In genomic region chr12:86383803-86384202, GRCm38 (mm10) we compare ENCODE assay signal across 21 mouse cellular contexts. TPM values are rescaled to one million over a fixed set of nuclear protein-coding genes. Genes with fewer than 3 reads are reported as not detected.
DNase-seq lines count a peak whose midpoint lies in the region; ATAC-seq and TF ChIP-seq lines count a peak whose summit lies in the region.
"Had no signal": no experiment of that assay in that cellular context is flagged by ENCODE, and none has a peak within 500 bp of the region (broad histone marks: within the 10 kb centered on the region; RNA-seq: fewer than 3 reads in every experiment).

No protein-coding gene starts in this region.

- H3K4me1 ChIP-seq in stomach, embryonic 14.5 days (ENCODE audit: control insufficient read depth, insufficient read depth, low read length): no peaks in the 10 kb centered on the region
- H3K4me1 ChIP-seq in stomach, postnatal 0 days (replicated peaks; ENCODE audit: control insufficient read depth, insufficient read depth): no peaks in the 10 kb centered on the region
- H3K4me1 ChIP-seq in hindbrain, embryonic 13.5 days (replicated peaks): peaks cover 60% of the 10 kb centered on the region
- H3K4me1 ChIP-seq: kidney, embryonic 15.5 days had no signal

- H3K27me3 ChIP-seq in stomach, embryonic 14.5 days (ENCODE audit: control insufficient read depth, insufficient read depth, low read length): peaks cover 3% of the 10 kb centered on the region; the same call in 1 of the 2 replicates
- H3K27me3 ChIP-seq in stomach, postnatal 0 days (ENCODE audit: control insufficient read depth, insufficient read depth, low read length): no peaks in the 10 kb centered on the region
- H3K27me3 ChIP-seq in hindbrain, embryonic 13.5 days: 0 out of 2 replicates have a peak, but pooled peaks cover 18% of the 10 kb centered on the region
- H3K27me3 ChIP-seq: hindbrain, embryonic 15.5 days had no signal

- no peak overlapping the region for H3K27ac ChIP-seq in stomach, embryonic 14.5 days (ENCODE audit: low read length)
- no peak overlapping the region for H3K27ac ChIP-seq in stomach, postnatal 0 days (replicated peaks)
- peak overlapping the region; percentile 70 for H3K27ac ChIP-seq in hindbrain, embryonic 13.5 days
- no peak overlapping the region for H3K27ac ChIP-seq in gastrocnemius, adult 2 months
- H3K27ac ChIP-seq: embryonic facial prominence, embryonic 13.5 days; heart, embryonic 10.5 days; hindbrain, embryonic 15.5 days; kidney, embryonic 15.5 days; liver, embryonic 14.5 days had no signal

- ATAC-seq in stomach, embryonic 14.5 days (ENCODE audit: insufficient number of reproducible peaks, insufficient read depth, low FRiP score, low read depth): 0 out of 2 replicates have a peak, but pooled peaks have one; percentile 18
- ATAC-seq in stomach, postnatal 0 days (ENCODE audit: low FRiP score, low TSS enrichment): no peak
- peak; percentile 34; the same call in 1 of the 2 replicates for ATAC-seq in hindbrain, embryonic 13.5 days (ENCODE audit: low FRiP score)
- ATAC-seq: CD4-positive, CD25-positive, alpha-beta regulatory T cell, adult 4 months; intestine, postnatal 0 days had no signal

- intact Hi-C loops in left cerebral cortex, postnatal 4 days (cut with DNase I): no loop called here
- intact Hi-C loops in gastrocnemius, adult 2 months (cut with DNase I): no loop called here

- no peak for TF ChIP-seq EP300 in stomach, postnatal 0 days (optimal IDR thresholded peaks at IDR 0.05)

- H3K36me3 ChIP-seq in stomach, embryonic 14.5 days (ENCODE audit: control insufficient read depth, insufficient read depth, low read length): no peaks in the 10 kb centered on the region
- no peaks in the 10 kb centered on the region for H3K36me3 ChIP-seq in stomach, postnatal 0 days (ENCODE audit: control insufficient read depth, insufficient read depth, low read length)
- H3K36me3 ChIP-seq in hindbrain, embryonic 13.5 days: no peaks in the 10 kb centered on the region
- H3K36me3 ChIP-seq: embryonic facial prominence, embryonic 13.5 days; heart, embryonic 10.5 days; hindbrain, embryonic 15.5 days; kidney, embryonic 15.5 days had no signal

- 10% methylated on average over 6 of the region's 6 CpGs for WGBS in stomach, embryonic 14.5 days
- 4% methylated on average over 6 of the region's 6 CpGs for WGBS in stomach, postnatal 0 days
- WGBS in hindbrain, embryonic 13.5 days: 10% methylated on average over 6 of the region's 6 CpGs

- H3K9ac ChIP-seq in stomach, embryonic 14.5 days (replicated peaks; ENCODE audit: low read depth, low read length): no peak overlapping the region
- no peak overlapping the region for H3K9ac ChIP-seq in stomach, postnatal 0 days (ENCODE audit: low read length)
- H3K9ac ChIP-seq in hindbrain, embryonic 13.5 days: peak overlapping the region; percentile 43; the same call in 1 of the 2 replicates
- H3K9ac ChIP-seq: embryonic facial prominence, embryonic 13.5 days; hindbrain, embryonic 15.5 days; kidney, embryonic 15.5 days; liver, embryonic 14.5 days had no signal

- no peak overlapping the region for H3K4me3 ChIP-seq in stomach, embryonic 14.5 days (ENCODE audit: low read depth, low read length)
- H3K4me3 ChIP-seq in stomach, postnatal 0 days (ENCODE audit: low read depth, low read length): no peak overlapping the region
- H3K4me3 ChIP-seq in hindbrain, embryonic 13.5 days: no peak overlapping the region
- H3K4me3 ChIP-seq in gastrocnemius, adult 2 months: no peak overlapping the region
- H3K4me3 ChIP-seq: embryonic facial prominence, embryonic 13.5 days; heart, embryonic 10.5 days; hindbrain, embryonic 15.5 days; kidney, embryonic 15.5 days had no signal

- no peak overlapping the region for H3K4me2 ChIP-seq in stomach, embryonic 14.5 days (replicated peaks; ENCODE audit: low read depth, low read length)
- no peak overlapping the region for H3K4me2 ChIP-seq in stomach, postnatal 0 days (replicated peaks; ENCODE audit: low read depth)
- H3K4me2 ChIP-seq in hindbrain, embryonic 13.5 days: no peak overlapping the region
- H3K4me2 ChIP-seq: embryonic facial prominence, embryonic 13.5 days; hindbrain, embryonic 15.5 days; kidney, embryonic 15.5 days had no signal

- TF ChIP-seq CTCF in stomach, postnatal 0 days (IDR thresholded peaks at IDR 0.05; ENCODE audit: low read depth): no peak
- no peak for TF ChIP-seq CTCF in gastrocnemius, adult 2 months (IDR thresholded peaks at IDR 0.05)

- H3K9me3 ChIP-seq in stomach, embryonic 14.5 days (ENCODE audit: control insufficient read depth, low read depth, low read length): no peaks in the 10 kb centered on the region
- H3K9me3 ChIP-seq in stomach, postnatal 0 days (ENCODE audit: control insufficient read depth, low read length): no peaks in the 10 kb centered on the region
- H3K9me3 ChIP-seq in hindbrain, embryonic 13.5 days: no peaks in the 10 kb centered on the region
- H3K9me3 ChIP-seq: embryonic facial prominence, embryonic 13.5 days; heart, embryonic 10.5 days; hindbrain, embryonic 15.5 days; kidney, embryonic 15.5 days had no signal

- DNase-seq in left cerebral cortex, postnatal 4 days: peak; percentile 14
- no peak for DNase-seq in left cerebral cortex, adult 11 months (ENCODE audit: low spot score)
- no peak for DNase-seq in stomach, postnatal 0 days (ENCODE audit: low spot score)
- DNase-seq in gastrocnemius, adult 2 months: no peak
- DNase-seq in thymus, postnatal 14 days: no peak
- no peak for DNase-seq in MN1 (ENCODE audit: low spot score)
- DNase-seq: adrenal gland, postnatal 14 days; cerebellum, adult 11 months; cerebellum, postnatal 10 days; gastrocnemius, postnatal 36 days; right cerebral cortex, postnatal 4 days; thymus, postnatal 25 days had no signal

RNA-seq across cellular contexts. Expression of gene Esrrb, which starts 22.9 kb away (rescaled TPM):
- under 1 TPM; 0.08 to 0.70 TPM for total RNA-seq in left cerebral cortex, postnatal 4 days (2021)
- polyA plus RNA-seq in stomach, embryonic 14.5 days (2014; fragmentation: Nextera tagmentation; extraction: Ambion mirVana): 0.21 and 0.22 TPM in 2 replicates
- 0.13 and 0.21 TPM in 2 replicates for polyA plus RNA-seq in stomach, postnatal 0 days (2015; fragmentation: Nextera tagmentation; extraction: Ambion mirVana)
- polyA plus RNA-seq in hindbrain, embryonic 13.5 days (2015; fragmentation: Nextera tagmentation; extraction: Ambion mirVana): 5.3 and 6.7 TPM in 2 replicates
- total RNA-seq in gastrocnemius, adult 2 months (2021): 10 to 100 TPM in 1 of 2 experiments, 1 to 10 TPM in 1; 5.4 to 11.5 TPM
- polyA plus RNA-seq: CD4-positive, CD25-positive, alpha-beta regulatory T cell, adult 4 months had no signal
